Mouse (Mus musculus) myocyte (in vitro differentiated cells): ENCODE data around the gene Tiam1.

Experiments used
- CEBPB ChIP-seq: IDR thresholded peaks from 2 replicates; pipeline ENCODE4 v1.6.1; 2011; ENCODE audit warnings: mild to moderate bottlenecking, moderate library complexity; ENCODE audit not compliant: poor library complexity, insufficient read depth, severe bottlenecking
- MAX ChIP-seq: IDR thresholded peaks from one replicate; pipeline ENCODE4 v1.6.1; 2011; ENCODE audit warnings: low read depth, mild to moderate bottlenecking, control low read depth
- POLR2A ChIP-seq: IDR thresholded peaks from one replicate; pipeline ENCODE4 v1.6.1; 2011; ENCODE audit warnings: low read depth, mild to moderate bottlenecking, control low read depth, moderate library complexity; ENCODE audit not compliant: insufficient read length
- USF1 ChIP-seq: IDR thresholded peaks from one replicate; pipeline ENCODE4 v1.6.1; 2011; ENCODE audit warnings: low read depth, mild to moderate bottlenecking, control low read depth, moderate library complexity

- TF ChIP-seq POLR2A: no peak
- TF ChIP-seq MAX: no peak
- no peak for TF ChIP-seq USF1
- no peak for TF ChIP-seq CEBPB
These were observed 303.7 kb downstream of the Tiam1 start for GRCm38 (mm10) chr16:89839829-89840228.
